Mouse (Mus musculus) neutrophil, adult 5-6 weeks (primary cell): ENCODE measurements around the gene Zup1. TPM values are rescaled to one million over a fixed set of nuclear protein-coding genes. Genes with fewer than 3 reads are reported as not detected.
A peak's percentile ranks its signal among the peaks of the same experiment; 100 is the strongest.
"Not testable (repeated sequence)": the region's sequence is repeated elsewhere in the genome, so short reads cannot be mapped to it uniquely, and the experiment has no call there.

Experiments
- ATAC-seq: fragments of 151-379, 151-347 bp; 2 replicates; pipeline ENCODE4 v1.8.0; 2017; ENCODE audit warnings: mild to moderate bottlenecking, moderate TSS enrichment; ENCODE audit not compliant: insufficient number of reproducible peaks, poor library complexity, low FRiP score, severe bottlenecking; ENCODE audit errors: extremely low read depth
- total RNA-seq: library from RNA; stranded (forward); fragments of 200-1000 nt; gene quantifications from 2 replicates; pipeline ENCODE4 v1.2.3, GENCODE M21; 2017

Gene Zup1
- 88.9 and 92.9 TPM in 2 replicates for total RNA-seq

- ATAC-seq: peak; percentile 100
Measured at GRCm38 (mm10) chr10:33950803-33951583, at the start of gene Zup1. Zup1 (minus strand) TSS chr10:33951269.

- no peak for ATAC-seq
Measured at GRCm38 (mm10) chr10:33998397-33998796, 47.3 kb upstream of the Zup1 start.

- not testable (repeated sequence) for ATAC-seq
Measured at GRCm38 (mm10) chr10:33996686-33997085, 45.6 kb upstream of the Zup1 start.

GRCm38 (mm10) chr10:33986771-33987170 is 35.7 kb upstream of the Zup1 start:
- peak; percentile 99 for ATAC-seq

GRCm38 (mm10) chr10:33974781-33975494 is 23.9 kb upstream of the Zup1 start:
- ATAC-seq: no peak

- no peak for ATAC-seq
Measured at GRCm38 (mm10) chr10:33952509-33952908, 1.4 kb upstream of the Zup1 start.

GRCm38 (mm10) chr10:33946336-33946735 is 4.7 kb downstream of the Zup1 start:
- no peak for ATAC-seq

GRCm38 (mm10) chr10:33945390-33945789 is 5.7 kb downstream of the Zup1 start:
- no peak for ATAC-seq

GRCm38 (mm10) chr10:33940702-33941101 is 10.4 kb downstream of the Zup1 start:
- ATAC-seq: no peak

- ATAC-seq: no peak
Measured at GRCm38 (mm10) chr10:33905489-33905888, 45.6 kb downstream of the Zup1 start.

GRCm38 (mm10) chr10:33904530-33905481 is 46.3 kb downstream of the Zup1 start, which contains the start of gene Rsph4a:
Rsph4a (plus strand) TSS chr10:33905111.
- no peak for ATAC-seq

- ATAC-seq: not testable (repeated sequence)
Measured at GRCm38 (mm10) chr10:33901520-33901919, 49.5 kb downstream of the Zup1 start.

- ATAC-seq: not testable (repeated sequence)
Measured at GRCm38 (mm10) chr10:33882411-33882810, 68.7 kb downstream of the Zup1 start.

GRCm38 (mm10) chr10:33872672-33873398 is 78.2 kb downstream of the Zup1 start:
- no peak for ATAC-seq

- no peak for ATAC-seq
Measured at GRCm38 (mm10) chr10:33870441-33870840, 80.6 kb downstream of the Zup1 start.
